Mouse (Mus musculus) 3T3-L1 (cell line): ENCODE measurements around the gene Snf8.

Experiments
- DNase-seq: peaks from one replicate; pipeline ENCODE4 v3.0.0-alpha.2; 2015; ENCODE audit warnings: low read depth, low spot score

The Snf8 gene

GRCm38 (mm10) chr11:96028130-96028529 is 6.6 kb upstream of the Snf8 start:
- no peak for DNase-seq

GRCm38 (mm10) chr11:96030571-96030970 is 4.1 kb upstream of the Snf8 start:
- no peak for DNase-seq

GRCm38 (mm10) chr11:96031701-96032100 is 3.0 kb upstream of the Snf8 start:
- DNase-seq: peak; percentile 28

- peak; percentile 77 for DNase-seq
Measured at GRCm38 (mm10) chr11:96033264-96033663, 1.4 kb upstream of the Snf8 start.

- DNase-seq: peak; percentile 60
Measured at GRCm38 (mm10) chr11:96034116-96034515, 569 bp upstream of the Snf8 start.

GRCm38 (mm10) chr11:96035133-96035532 is 448 bp downstream of the Snf8 start:
- peak; percentile 23 for DNase-seq

- no peak for DNase-seq
Measured at GRCm38 (mm10) chr11:96037499-96037898, 2.8 kb downstream of the Snf8 start.

GRCm38 (mm10) chr11:96038560-96038959 is 3.9 kb downstream of the Snf8 start:
- no peak for DNase-seq

GRCm38 (mm10) chr11:96044803-96045567 is 10.3 kb downstream of the Snf8 start:
- no peak for DNase-seq

- DNase-seq: no peak
Measured at GRCm38 (mm10) chr11:96046028-96046427, 11.3 kb downstream of the Snf8 start.

GRCm38 (mm10) chr11:96046793-96047192 is 12.1 kb downstream of the Snf8 start:
- DNase-seq: no peak

GRCm38 (mm10) chr11:96047469-96048373 is 13.0 kb downstream of the Snf8 start:
- DNase-seq: no peak

GRCm38 (mm10) chr11:96049939-96050338 is 15.3 kb downstream of the Snf8 start:
- DNase-seq: no peak

- DNase-seq: peak; percentile 56
Measured at GRCm38 (mm10) chr11:96050854-96051253, 16.2 kb downstream of the Snf8 start.

GRCm38 (mm10) chr11:96058309-96058708 is 23.6 kb downstream of the Snf8 start:
- no peak for DNase-seq

- DNase-seq: peak; percentile 51
Measured at GRCm38 (mm10) chr11:96064521-96065214, 30.0 kb downstream of the Snf8 start.

- DNase-seq: peak; percentile 92
Measured at GRCm38 (mm10) chr11:96065215-96065911, 30.7 kb downstream of the Snf8 start, which contains the start of gene Ube2z. TSS of gene Ube2z (minus strand) at chr11:96065388.

- no peak for DNase-seq
Measured at GRCm38 (mm10) chr11:96068231-96068630, 33.5 kb downstream of the Snf8 start.

- DNase-seq: no peak
Measured at GRCm38 (mm10) chr11:96070353-96070752, 35.7 kb downstream of the Snf8 start.

GRCm38 (mm10) chr11:96071013-96071412 is 36.3 kb downstream of the Snf8 start:
- no peak for DNase-seq

GRCm38 (mm10) chr11:96073295-96073993 is 38.8 kb downstream of the Snf8 start:
- no peak for DNase-seq
